Mouse (Mus musculus) frontal cortex, postnatal 14 days (tissue): ENCODE measurements at regions not wholly inside any gene's neighbourhood (a gene's known extent, or its start where the extent isn't known, plus 50 kb on each side); places are given as distances from the start of the nearest gene placed in this dataset.

Source experiments
- DNase-seq, 2 experiments: peaks; one replicate each; pipeline ENCODE4 v3.0.0; 2022; ENCODE audit warnings: low spot score in 2 of 2

DNA sequence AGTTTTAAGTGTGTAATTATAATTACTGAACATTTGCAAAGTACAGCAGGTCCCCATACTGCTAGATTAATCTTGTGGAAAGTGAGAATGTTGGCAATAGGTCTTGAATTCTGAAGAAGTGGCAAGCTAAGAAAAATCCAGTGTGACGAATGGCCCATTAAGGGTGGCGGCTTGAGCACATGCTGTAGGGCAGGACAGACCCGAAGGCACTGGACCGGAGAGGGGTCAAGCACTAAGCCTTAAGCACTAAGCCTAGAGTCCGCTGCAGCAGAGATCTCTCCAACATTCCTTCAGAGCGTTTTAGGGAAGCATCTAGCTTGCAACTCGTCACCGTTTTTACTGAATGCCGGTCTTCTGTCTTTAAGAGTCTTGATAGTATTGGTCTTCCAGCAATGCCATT lies 105.6 kb downstream of the Aldh8a1 start:
- DNase-seq: no peak

DNA sequence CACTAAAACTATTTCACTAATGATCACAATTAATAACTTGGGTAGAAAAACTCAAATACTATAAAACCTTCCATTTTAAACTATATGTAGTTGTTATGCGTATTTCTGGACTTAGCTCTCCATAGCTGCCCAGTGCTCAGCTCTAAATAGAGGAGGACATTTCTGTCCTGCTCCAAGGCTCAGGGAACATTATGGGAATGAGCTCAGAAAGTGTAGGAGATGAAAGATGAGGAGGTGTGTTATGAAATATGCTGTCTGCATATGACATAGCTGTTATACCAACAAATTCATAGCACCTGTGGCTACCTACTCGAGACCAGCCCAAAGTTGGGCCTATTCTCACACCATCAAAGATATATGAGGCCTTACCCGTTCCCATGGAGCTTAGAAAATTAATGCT lies 106.3 kb downstream of the Aldh8a1 start:
- DNase-seq: no peak

DNA sequence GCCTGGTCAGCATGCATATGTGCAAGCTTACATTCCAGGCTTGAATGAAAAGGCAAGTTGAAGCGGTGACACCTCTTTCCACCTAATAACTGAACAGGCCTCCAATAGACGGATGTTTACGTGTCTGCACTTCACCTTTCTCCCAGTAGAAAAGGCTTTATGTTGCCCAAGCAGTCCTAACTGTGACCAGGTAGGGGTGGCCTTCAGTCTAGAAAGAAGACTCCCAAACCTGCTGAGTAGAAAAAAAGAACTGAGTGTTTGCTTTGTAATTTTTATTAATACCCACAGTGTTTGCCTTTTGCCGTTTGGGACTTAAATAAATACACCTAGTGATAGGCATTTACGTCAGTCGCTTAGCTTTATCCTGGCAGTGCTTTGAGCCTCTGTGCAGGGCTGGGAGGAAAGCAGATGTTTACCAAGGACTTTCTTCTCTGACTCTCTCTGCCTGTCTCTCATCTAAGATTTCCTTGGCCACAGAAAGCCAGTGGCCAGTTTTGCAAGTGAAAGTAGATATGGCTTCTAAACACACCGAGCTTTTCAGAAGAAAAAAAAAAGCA lies 104.5 kb upstream of the 1700020N01Rik start:
- DNase-seq: no peak

DNA sequence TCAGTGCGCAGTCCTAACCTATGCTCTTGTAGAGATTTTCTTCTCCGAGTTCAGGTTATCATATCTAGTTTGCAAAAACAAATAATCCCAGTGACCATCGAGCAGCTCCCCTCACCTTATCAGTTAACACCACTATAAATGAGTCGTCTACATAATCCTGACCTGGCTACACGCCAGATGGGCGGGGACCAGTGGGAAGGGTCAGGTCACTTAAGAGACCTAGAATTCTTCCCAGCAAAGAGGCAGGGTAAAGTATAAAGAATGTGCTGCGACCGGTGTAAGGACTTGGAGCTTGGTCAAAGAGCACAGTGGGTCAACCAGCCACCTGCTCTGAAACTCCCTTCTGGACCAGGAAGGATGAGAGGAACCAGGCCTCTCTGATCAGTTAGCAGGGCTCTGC lies 102.0 kb upstream of the 1700020N01Rik start:
- DNase-seq: no peak

DNA sequence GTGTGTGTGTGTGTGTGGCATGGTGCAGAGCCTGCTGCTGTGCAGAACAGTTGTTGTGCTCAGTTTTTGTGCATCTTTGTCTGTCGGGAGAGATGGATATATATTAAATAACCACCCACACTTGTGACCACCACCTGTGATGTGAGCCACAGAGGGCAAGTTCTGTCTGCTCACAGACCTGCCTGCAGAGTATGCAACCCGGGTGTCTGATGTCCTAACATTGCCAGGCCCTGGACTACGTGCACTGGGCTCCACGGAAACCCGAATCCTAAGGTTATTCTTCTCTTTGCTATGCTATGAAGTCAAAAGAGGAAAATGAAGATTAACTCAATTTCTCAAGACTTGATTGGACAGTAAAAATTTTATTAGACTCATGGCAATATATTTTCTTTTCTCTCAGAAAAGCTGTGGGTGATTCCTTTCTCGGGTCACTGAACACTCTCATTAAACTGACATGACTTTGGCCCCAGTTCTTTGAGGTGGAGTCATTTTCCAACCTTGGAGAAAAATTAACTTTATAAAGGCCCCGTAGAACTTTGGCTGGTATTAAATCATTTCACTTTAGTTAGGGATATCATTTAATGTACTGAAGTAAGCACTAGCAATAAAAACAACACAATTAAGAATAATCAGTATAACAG lies 100.6 kb upstream of the 1700020N01Rik start:
- no peak for DNase-seq

DNA sequence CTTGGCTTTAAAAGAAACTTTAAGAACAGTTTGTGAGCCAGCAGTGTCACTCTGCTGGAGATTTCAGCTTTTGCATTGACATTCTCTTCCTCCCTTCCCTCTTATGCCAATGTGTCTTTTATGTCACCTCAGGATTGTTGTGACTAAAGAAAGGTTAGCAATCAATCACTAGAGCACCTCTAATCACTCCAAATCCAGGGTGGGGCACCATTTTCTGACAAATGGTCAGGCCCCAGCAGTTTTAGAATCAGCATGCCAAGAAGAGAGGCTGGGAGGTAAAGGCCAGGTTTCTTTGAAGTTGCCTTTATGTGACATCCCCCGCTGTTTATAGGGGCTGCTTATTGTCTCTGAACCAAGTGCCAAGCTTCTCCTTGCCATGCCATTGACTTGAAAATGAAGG lies 98.4 kb upstream of the 1700020N01Rik start:
- DNase-seq: no peak

DNA sequence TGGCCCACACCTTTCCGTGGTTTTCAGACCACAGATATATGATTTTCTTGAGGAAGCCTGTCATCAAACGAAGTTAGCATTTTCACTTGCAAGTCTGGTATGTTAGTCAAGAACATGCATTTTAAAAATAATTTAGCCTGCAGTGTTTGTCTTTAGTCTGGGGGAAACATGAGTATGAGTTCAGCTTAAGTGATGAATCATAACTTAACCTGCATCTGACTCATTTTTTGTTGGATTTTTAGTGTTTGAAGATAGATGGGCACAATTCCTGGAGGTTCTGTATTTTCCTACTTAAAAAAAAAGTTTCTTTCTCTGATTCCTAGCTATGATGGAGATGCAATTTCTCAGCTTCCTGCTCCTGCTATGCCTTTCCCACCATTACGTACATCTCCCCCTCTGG lies 95.8 kb upstream of the 1700020N01Rik start:
- DNase-seq: no peak

DNA sequence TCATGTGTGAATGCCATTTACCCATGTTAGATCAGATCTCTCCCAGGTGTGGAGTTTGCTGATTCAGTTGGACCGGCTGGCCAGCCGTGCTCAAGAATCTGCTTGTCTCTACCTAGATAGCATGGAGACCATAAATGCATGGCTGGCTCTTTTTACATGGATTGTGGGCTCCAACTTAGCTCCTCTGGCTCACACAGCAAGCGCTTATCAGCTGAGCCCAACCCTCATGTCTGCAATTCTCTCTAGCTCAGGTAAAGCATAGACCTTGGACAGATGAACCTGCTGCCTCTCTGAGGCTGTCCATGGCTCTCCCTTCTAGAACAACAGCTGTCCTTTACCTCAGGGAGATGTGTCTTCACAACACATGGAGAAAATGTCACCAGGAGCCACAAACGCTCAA lies 94.8 kb upstream of the 1700020N01Rik start:
- DNase-seq: no peak

DNA sequence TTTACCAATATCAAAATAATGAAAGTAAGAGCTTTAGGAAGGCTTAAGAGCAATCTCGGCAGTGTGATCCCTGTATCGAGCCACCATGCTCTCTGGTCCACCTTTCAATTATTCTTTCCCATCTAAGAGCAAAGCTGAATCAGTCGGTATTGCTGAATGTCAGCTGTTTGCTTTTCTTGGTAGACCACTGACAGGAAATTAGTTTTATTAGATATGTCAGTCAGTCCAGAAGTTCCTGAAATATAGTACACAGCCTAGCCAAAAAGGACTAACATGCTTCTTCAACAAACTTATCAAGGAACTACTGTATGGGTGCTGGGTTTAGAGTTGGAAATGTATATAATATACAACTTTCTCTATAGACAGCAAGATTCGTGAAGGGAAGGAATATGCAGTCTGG lies 91.3 kb upstream of the 1700020N01Rik start:
- DNase-seq: no peak

DNA sequence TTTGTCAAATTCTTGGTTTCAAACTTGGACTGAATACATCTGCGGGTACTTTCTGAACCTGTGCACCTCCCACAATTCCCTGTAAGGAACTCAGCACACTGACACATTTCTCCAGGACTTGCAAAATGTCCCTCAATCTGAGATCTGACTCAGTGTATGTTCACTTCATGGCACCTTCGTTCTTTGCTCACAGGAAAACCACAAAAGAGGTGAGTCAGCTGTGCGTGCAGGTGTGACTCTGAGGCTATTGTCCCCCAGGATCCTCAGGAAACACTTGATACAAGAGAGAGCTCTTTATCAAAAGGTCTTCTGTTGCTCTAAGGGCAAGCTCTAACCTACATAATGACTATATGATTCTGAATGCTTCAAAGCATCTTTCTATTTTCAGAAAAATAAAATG lies 88.5 kb upstream of the 1700020N01Rik start:
- DNase-seq: no peak

DNA sequence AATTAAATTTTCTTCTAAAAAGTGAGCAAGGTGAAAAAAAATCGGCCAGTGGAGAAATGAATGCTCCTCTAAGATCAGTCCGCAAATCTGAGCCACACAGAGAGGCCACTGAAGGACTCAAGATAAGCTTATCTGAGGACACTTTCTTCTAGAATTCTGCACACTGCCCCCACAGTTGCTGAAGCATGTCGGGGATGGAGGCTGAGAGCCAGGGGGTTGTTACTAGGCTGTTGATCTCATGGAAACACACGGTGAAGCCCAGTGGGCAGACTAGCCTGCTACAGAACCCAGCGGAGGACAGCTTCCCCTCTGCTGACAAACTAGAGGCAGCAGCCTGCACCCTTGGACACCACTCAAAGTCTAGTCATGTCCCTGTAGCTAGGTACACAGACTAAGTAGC lies 81.6 kb upstream of the 1700020N01Rik start:
- DNase-seq: no peak

DNA sequence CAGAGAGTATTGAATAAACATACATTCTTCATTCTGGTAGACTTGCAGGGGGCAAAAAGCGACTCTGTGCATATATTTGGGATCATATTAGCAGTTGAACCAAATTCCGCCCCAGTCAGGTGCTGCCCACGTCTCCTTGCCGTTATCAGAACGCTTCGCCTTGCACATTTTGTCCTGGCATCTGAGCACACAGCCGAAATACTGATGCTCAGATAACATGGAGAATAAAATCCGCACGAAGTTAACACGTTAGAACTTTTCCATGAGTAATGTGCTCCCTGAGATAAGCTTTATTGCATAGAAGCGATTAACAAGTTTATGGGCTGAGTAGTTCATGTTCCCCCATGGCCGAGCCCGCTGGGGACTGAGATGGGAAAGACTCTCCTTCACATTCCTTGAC lies 80.5 kb upstream of the 1700020N01Rik start:
- no peak for DNase-seq

DNA sequence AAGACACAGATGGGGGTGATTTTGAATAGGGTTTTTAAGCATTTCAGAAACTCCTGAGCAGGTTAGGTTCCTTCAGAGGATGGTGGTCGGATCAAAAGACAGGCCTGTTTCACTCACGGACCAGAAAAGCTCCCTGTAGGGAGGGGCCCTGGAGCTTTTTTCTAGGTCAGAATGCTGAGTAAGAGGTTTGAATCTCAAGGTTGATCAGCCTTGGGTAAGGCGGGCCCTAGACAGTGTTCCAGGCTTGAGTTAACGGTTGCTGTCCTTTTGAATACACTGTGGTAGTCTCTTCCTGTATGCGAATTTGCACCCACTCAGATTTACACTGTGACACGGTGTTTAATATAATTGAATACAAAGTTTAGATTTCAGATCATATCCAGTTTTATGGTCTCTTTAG lies 75.2 kb upstream of the 1700020N01Rik start:
- DNase-seq: no peak

DNA sequence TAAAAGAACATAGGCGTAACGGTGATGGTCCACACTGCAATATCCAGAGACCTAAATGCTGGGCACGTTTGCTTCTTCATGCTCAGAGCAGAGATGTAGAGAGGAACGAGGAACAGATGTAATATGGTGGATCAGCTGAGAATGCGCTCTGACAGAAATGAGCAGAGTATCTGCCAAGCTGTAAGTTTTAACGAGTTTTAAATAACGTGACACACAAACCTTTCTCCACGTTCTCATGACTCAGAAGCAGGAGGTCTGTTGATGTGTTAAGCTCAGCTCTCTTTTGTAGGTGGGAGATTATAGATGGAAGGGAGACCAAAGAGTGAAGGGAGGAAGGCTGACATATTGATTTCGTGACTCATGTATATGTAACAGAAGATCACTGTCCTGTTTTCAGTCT lies 72.1 kb upstream of the 1700020N01Rik start:
- no peak for DNase-seq

DNA sequence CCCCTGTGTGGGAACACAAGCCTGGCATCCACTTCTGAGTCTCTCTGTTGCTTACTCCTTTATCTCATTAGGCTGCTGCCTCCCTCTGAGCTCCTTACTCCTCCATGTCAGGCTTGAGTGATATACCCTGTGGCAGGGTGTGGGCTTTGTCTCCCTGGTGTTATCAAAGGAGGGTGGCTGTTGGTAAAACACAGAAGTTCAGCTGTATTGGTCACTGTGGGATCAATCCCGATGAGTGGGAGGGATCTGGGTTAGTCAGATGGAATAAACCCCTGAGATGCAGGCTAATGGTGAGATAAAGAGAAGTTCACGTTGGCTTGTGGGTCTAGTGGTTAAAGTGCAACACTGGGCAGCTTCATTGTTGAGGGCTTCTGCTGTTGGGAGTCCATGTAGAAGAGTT lies 67.4 kb upstream of the 1700020N01Rik start:
- DNase-seq: no peak

DNA sequence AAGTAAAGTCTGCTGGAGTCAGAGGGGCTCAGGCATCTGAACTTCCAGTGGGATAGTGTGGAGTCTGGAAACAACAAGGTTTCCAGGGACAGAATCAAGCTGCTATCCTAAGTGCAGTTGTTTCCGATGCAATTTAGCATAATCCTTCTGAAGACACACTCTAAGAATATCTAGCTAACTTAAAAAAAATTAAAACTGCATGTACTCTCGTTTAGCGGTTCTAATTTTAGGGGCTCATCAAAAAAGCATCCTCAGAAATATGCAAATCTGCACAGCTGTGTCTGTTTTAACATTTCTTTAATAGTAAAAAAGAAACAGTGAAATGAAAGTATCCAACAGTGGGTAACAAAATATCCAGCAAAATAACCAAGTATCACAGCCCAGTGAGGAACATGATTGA lies 64.5 kb upstream of the 1700020N01Rik start:
- no peak for DNase-seq

DNA sequence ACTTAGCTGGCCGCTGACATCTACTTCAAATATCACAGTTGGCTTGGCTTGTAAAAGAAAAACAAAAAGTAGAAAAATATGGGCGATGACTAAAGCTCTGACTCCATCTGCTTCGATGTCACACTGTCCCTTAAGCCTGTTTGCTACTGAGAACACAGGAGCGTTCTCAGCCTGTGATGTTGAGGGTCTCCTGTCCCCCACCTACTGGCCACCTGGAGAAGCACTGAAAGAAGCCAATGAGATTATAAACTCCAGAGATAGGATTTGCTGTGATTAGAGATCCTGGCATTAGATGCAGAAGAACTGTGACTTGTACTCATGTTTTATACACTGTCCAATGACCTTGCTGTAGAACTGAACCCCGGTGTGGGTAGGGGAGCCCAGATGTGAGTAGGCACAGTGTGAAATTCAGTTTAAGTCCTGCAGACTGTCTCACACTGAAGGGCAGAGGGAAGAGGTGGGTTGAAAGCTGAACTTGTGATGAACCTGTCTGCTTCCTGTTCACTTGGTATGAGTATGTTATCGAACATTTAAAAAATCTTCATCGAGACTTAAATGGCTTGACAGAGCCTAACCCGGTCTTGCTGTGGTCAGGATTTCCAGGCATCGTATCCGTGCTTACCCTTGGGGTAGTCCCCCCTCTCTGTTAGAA lies 63.7 kb upstream of the 1700020N01Rik start:
- DNase-seq: no peak

DNA sequence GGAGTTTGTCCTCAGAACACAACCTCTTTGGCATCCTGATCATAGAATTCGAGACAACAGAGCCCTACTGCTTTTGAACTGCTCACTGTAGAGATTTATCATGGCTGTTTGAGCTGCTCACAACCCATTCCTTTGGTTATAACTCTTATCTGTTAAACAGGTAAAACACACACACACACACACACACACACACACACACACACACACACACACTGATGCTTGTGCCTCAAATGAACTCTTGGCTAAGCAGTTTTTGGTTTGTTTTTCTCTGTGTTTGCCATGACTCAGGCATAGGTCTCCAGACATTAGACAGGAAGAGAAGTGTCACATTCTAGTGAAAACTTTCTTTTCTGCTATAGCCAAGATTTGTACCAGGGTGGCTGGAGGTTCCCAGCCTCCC lies 60.8 kb upstream of the 1700020N01Rik start:
- DNase-seq: no peak

DNA sequence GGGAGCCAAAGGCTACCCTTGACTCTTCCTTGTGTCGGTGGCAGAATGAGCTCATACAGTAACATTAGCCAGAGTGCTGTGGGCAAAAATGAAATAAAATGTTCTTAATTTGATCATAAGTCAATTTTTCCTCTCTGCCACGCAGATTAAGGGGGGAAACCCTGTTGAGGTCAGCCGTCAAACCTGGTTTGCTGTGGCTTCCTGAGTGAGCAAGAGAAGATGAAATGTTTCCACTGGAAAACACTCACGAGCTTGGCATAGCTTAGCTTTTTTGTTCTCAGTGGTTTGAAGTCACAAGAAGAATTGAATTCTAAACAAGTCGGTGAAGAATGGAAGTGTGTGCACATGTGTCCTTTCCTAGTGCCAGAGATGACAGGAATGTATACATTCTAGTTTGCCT lies 57.3 kb upstream of the 1700020N01Rik start:
- no peak for DNase-seq

DNA sequence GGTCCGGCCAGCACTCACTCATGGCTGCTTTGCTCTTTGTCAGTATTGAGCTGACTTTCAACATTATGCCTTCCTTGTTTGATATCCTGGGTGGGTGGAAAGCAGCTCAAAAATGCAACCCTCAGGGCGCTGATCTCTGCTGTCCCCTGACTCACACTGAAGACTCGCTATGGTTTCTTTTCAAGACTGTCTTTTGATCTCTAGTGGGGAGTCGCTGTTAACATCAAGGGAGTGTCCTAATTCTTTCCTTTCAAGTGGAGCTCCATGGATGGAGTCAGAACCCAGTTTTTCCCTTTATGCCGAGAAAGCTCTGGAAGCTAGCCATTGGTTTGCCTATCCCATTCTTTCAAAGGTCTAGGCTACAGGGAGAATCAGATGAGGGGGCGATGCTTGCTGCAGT lies 54.5 kb upstream of the 1700020N01Rik start:
- DNase-seq: no peak
